Mouse (Mus musculus) G1E (cell line): ENCODE measurements at regions not wholly inside any gene's neighbourhood (a gene's known extent, or its start where the extent isn't known, plus 50 kb on each side); places are given as distances from the start of the nearest gene placed in this dataset.

Source experiments
- CTCF ChIP-seq: IDR thresholded peaks from 2 replicates; pipeline ENCODE4 v1.5.1; 2012; ENCODE audit warnings: low read depth, low read length, inconsistent platforms, mixed read lengths
- GATA1 ChIP-seq: IDR thresholded peaks from 2 replicates; pipeline ENCODE4 v1.6.1; 2012; ENCODE audit warnings: borderline replicate concordance, low read length, inconsistent platforms, mixed read lengths
- TAL1 ChIP-seq: conservative IDR thresholded peaks from 2 replicates; pipeline ENCODE4 v1.6.1; 2012; ENCODE audit warnings: low read depth, low read length, inconsistent platforms, mixed read lengths

GRCm38 (mm10) chr7:136016918-136017317, 300.8 kb upstream of the Mki67 start:
- TF ChIP-seq CTCF: no peak
- no peak for TF ChIP-seq GATA1
- TF ChIP-seq TAL1: no peak
